Comparison of ENCODE assay signal across 8 mouse cellular contexts in the genomic region with DNA sequence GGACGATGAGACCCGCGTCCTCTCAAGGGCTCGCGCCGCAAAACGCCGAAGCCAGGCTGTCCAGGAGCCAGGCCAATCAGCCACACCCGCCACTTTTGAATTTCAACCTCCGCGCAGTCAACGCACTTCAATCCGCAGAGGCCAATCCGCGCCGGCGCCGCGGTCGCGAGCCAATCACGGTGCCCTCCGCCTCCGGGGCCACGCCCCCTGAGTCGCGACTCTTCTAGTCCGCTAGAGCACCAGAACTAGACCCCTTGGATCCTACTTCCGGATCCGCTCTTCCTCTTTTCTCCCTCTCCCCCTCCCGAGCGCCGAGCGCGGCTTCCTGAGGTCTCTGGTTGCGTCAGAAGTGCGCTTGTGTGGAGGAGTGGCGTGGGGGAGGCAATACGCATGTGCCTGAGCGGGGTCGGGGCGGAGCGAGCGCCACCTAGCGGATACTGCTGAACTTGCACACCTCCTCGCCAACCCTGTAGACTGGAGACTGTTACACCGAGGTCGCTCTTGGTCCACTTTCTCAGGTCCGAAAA. TPM values are rescaled to one million over a fixed set of nuclear protein-coding genes. Genes with fewer than 3 reads are reported as not detected.
A peak's percentile ranks its signal among the peaks of the same experiment; 100 is the strongest.
DNase-seq lines count a peak whose midpoint lies in the region; ATAC-seq lines count a peak whose summit lies in the region.

Gene Kifc1 (minus strand): TSS at position 129 of the 527 bp plus-strand sequence.

- intact Hi-C loops in gastrocnemius, postnatal 14 days (cut with DNase I; ENCODE audit: low total_unique reads), result no loop called here
- intact Hi-C loops in left cerebral cortex, postnatal 10 days (cut with DNase I), result no loop called here

- ATAC-seq in inflammation-experienced regulatory T-cells, adult 6 months, result peak; percentile 99
- ATAC-seq in megakaryocyte-erythroid progenitor cell, adult 5-6 weeks (replicated peaks; ENCODE audit: low FRiP score, low TSS enrichment, poor library complexity, severe bottlenecking), result peak; percentile 98

- peak; percentile 100 for DNase-seq in adrenal gland, adult (ENCODE audit: inconsistent age in 2 of 2, low spot score in 1 of 2)
- peak; percentile 100 for DNase-seq in embryo, embryonic 10.5 days (ENCODE audit: low spot score)
- DNase-seq in gastrocnemius, postnatal 14 days, result peak; percentile 99
- DNase-seq in left cerebral cortex, postnatal 10 days (ENCODE audit: extremely low spot score in 1 of 2, low spot score in 2 of 2), result peak; percentile 99 to 100
- DNase-seq in right cerebral cortex, postnatal 25 days, result peak; percentile 99
- peak; percentile 99 to 100 for DNase-seq in urinary bladder, postnatal 4 days (ENCODE audit: low spot score in 2 of 2)

RNA-seq across cellular contexts. Expression of gene Kifc1, which starts in this region (rescaled TPM):
- total RNA-seq in gastrocnemius, postnatal 14 days (2021), result 1 to 10 TPM; 3.3 to 4.4 TPM
- 1 to 10 TPM in 2 of 3 experiments, under 1 TPM in 1; 0.20 to 7.4 (median 1.3) TPM for polyA plus RNA-seq in inflammation-experienced regulatory T-cells, adult 6 months (2017; shearing (Covaris generic))
- 1 to 10 TPM; 3.9 to 7.1 TPM for total RNA-seq in left cerebral cortex, postnatal 10 days (2021)
- 14.7 and 31.9 TPM in 2 replicates for total RNA-seq in megakaryocyte-erythroid progenitor cell, adult 5-6 weeks (2014; fragmentation: Nextera tagmentation)
- 15.6 and 17.0 TPM in 2 replicates for total RNA-seq in megakaryocyte-erythroid progenitor cell, adult 5-6 weeks (2017)

Comparison
In these comparisons a context has a peak if more than half of its experiments do, and no peak if none do; other contexts are left out.
1. Peak in every context shown above with its lines: DNase-seq and ATAC-seq.